Mouse (Mus musculus): ENCODE measurements around the gene Pds5a. TPM values are rescaled to one million over a fixed set of nuclear protein-coding genes. Genes with fewer than 3 reads are reported as not detected.

The Pds5a gene
- polyA plus RNA-seq, 1 experiment from 2014 or later, result 32.3 TPM

- peak; percentile 41 for ATAC-seq (replicated peaks; ENCODE audit: extremely low read depth, insufficient read depth, low FRiP score)
- WGBS, result 72% methylated on average over 18 of the region's 18 CpGs
- H3K4me3 ChIP-seq (ENCODE audit: low read length), result no peak overlapping the region
Measured at GRCm38 (mm10) chr5:65717063-65717902, 19.2 kb upstream of the Pds5a start.

DNA sequence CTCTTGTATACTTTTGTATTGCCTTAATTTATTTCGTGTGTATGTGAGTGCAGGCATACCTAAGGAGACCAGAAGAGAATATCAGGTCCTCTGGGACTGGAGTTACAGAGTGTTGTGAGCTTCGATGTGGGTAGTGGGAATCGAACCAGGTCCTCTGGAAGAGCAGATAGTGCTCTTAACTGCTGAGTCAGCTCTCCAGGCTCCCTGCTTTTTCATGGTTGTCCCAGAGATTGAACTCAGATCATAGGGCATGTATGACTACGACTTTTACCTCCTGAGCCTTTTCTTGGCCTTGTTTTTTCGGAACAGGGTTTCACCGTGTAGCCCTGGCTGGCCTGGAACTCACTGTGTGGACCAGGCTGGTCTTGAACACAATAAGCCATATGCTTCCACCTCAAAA lies 17.0 kb upstream of the Pds5a start:
- ATAC-seq (replicated peaks; ENCODE audit: extremely low read depth, insufficient read depth, low FRiP score), result no peak
- Histone ChIP-seq H3K27ac (ENCODE audit: low read length) (no peak overlapping the region), H3K9ac (ENCODE audit: low read length) (no peak overlapping the region), H3K36me3 (ENCODE audit: control insufficient read depth, insufficient read depth) (no peaks in the 10 kb centered on the region), H3K4me3 (ENCODE audit: low read length) (no peak overlapping the region), H3K27me3 (ENCODE audit: control insufficient read depth, insufficient read depth, low read length) (no peaks in the 10 kb centered on the region), H3K9me3 (replicated peaks; ENCODE audit: control insufficient read depth, low read length) (no peaks in the 10 kb centered on the region), H3K4me2 (ENCODE audit: low read depth, low read length) (no peak overlapping the region), H3K4me1 (ENCODE audit: control insufficient read depth, insufficient read depth, low read length) (no peaks in the 10 kb centered on the region)
- 81% methylated on average over 6 of the region's 6 CpGs for WGBS

More at GRCm38 (mm10) chr5:65717063-65717902, 19.2 kb upstream of the Pds5a start:
- Histone ChIP-seq H3K9me3 (replicated peaks; ENCODE audit: control insufficient read depth, low read length) (no peaks in the 10 kb centered on the region), H3K4me1 (ENCODE audit: control insufficient read depth, insufficient read depth, low read length) (no peaks in the 10 kb centered on the region), H3K27ac (ENCODE audit: low read length) (peak overlapping the region; percentile 68), H3K27me3 (ENCODE audit: control insufficient read depth, insufficient read depth, low read length) (no peaks in the 10 kb centered on the region), H3K36me3 (ENCODE audit: control insufficient read depth, insufficient read depth) (no peaks in the 10 kb centered on the region), H3K4me2 (ENCODE audit: low read depth, low read length) (no peak overlapping the region), H3K9ac (ENCODE audit: low read length) (no peak overlapping the region)

GRCm38 (mm10) chr5:65711463-65711862 lies 13.4 kb upstream of the Pds5a start:
- no peak overlapping the region for H3K27ac ChIP-seq (ENCODE audit: low read length)
- no peak overlapping the region for H3K4me3 ChIP-seq (ENCODE audit: low read length)
- no peak overlapping the region for H3K4me2 ChIP-seq (ENCODE audit: low read depth, low read length)
- H3K36me3 ChIP-seq (ENCODE audit: control insufficient read depth, insufficient read depth), result no peaks in the 10 kb centered on the region
- H3K4me1 ChIP-seq (ENCODE audit: control insufficient read depth, insufficient read depth, low read length), result no peaks in the 10 kb centered on the region
- H3K27me3 ChIP-seq (ENCODE audit: control insufficient read depth, insufficient read depth, low read length), result no peaks in the 10 kb centered on the region
- H3K9ac ChIP-seq (ENCODE audit: low read length), result no peak overlapping the region
- ATAC-seq (replicated peaks; ENCODE audit: extremely low read depth, insufficient read depth, low FRiP score), result no peak
- WGBS, result 100% methylated on average over 1 of the region's 1 CpGs
- H3K9me3 ChIP-seq (replicated peaks; ENCODE audit: control insufficient read depth, low read length), result no peaks in the 10 kb centered on the region

GRCm38 (mm10) chr5:65710267-65710666 lies 12.2 kb upstream of the Pds5a start:
- no peak for ATAC-seq (replicated peaks; ENCODE audit: extremely low read depth, insufficient read depth, low FRiP score)
- no peaks in the 10 kb centered on the region for H3K36me3 ChIP-seq (ENCODE audit: control insufficient read depth, insufficient read depth)
- H3K4me2 ChIP-seq (ENCODE audit: low read depth, low read length), result no peak overlapping the region
- H3K27ac ChIP-seq (ENCODE audit: low read length), result no peak overlapping the region
- no peak overlapping the region for H3K9ac ChIP-seq (ENCODE audit: low read length)
- no peaks in the 10 kb centered on the region for H3K4me1 ChIP-seq (ENCODE audit: control insufficient read depth, insufficient read depth, low read length)
- no peak overlapping the region for H3K4me3 ChIP-seq (ENCODE audit: low read length)
- no peaks in the 10 kb centered on the region for H3K9me3 ChIP-seq (replicated peaks; ENCODE audit: control insufficient read depth, low read length)
- WGBS, result 58% methylated on average over 8 of the region's 8 CpGs
- H3K27me3 ChIP-seq (ENCODE audit: control insufficient read depth, insufficient read depth, low read length), result no peaks in the 10 kb centered on the region

DNA sequence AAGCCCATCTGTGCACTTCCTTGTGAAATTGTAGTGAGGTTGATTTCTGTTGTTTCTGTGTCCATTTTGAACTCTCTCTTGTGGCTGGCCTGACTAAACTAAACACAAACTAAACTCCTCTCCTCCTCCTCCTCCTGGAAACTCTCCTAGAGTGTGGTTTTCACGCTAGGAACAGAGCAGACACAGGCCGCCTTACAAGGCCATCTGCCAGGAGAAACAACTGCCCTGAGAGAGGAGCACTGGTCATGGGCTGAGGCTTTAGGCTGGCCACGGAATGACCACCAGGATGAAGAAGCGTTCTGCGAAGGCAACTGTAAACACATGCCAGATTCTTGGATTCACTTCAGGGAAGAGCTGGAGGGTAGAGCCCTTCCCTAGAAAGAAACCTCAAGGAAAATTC lies 8.9 kb upstream of the Pds5a start:
- H3K4me2 ChIP-seq (ENCODE audit: low read depth, low read length), result no peak overlapping the region
- no peak for ATAC-seq (replicated peaks; ENCODE audit: extremely low read depth, insufficient read depth, low FRiP score)
- no peak overlapping the region for H3K27ac ChIP-seq (ENCODE audit: low read length)
- no peak overlapping the region for H3K4me3 ChIP-seq (ENCODE audit: low read length)
- 59% methylated on average over 5 of the region's 5 CpGs for WGBS
- H3K4me1 ChIP-seq (ENCODE audit: control insufficient read depth, insufficient read depth, low read length), result no peaks in the 10 kb centered on the region
- H3K27me3 ChIP-seq (ENCODE audit: control insufficient read depth, insufficient read depth, low read length), result no peaks in the 10 kb centered on the region
- H3K36me3 ChIP-seq (ENCODE audit: control insufficient read depth, insufficient read depth), result no peaks in the 10 kb centered on the region
- H3K9me3 ChIP-seq (replicated peaks; ENCODE audit: control insufficient read depth, low read length), result no peaks in the 10 kb centered on the region
- H3K9ac ChIP-seq (ENCODE audit: low read length), result no peak overlapping the region

DNA sequence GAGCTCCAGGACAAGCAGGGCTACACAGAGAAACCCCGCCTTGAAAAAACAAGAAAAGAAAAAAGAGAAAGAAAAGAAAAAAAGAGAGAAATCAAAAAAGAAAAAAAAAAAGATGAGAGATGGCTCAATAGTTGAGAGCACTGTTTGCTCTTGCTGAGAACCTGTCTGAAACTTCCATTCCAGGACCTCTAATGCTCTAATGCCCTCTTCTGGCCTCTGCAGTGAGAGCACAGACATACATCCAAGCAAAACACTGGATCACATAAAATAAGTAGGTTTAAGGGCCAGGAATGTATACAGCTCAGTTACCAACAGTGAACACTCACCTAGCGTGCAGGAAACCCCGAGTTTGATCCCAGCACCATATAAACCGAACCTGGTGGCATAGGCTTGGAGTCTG lies 8.1 kb upstream of the Pds5a start:
- H3K36me3 ChIP-seq (ENCODE audit: control insufficient read depth, insufficient read depth), result no peaks in the 10 kb centered on the region
- H3K9me3 ChIP-seq (replicated peaks; ENCODE audit: control insufficient read depth, low read length), result no peaks in the 10 kb centered on the region
- no peaks in the 10 kb centered on the region for H3K4me1 ChIP-seq (ENCODE audit: control insufficient read depth, insufficient read depth, low read length)
- ATAC-seq (replicated peaks; ENCODE audit: extremely low read depth, insufficient read depth, low FRiP score), result no peak
- H3K27ac ChIP-seq (ENCODE audit: low read length), result no peak overlapping the region
- H3K4me2 ChIP-seq (ENCODE audit: low read depth, low read length), result no peak overlapping the region
- H3K4me3 ChIP-seq (ENCODE audit: low read length), result no peak overlapping the region
- no peaks in the 10 kb centered on the region for H3K27me3 ChIP-seq (ENCODE audit: control insufficient read depth, insufficient read depth, low read length)
- no peak overlapping the region for H3K9ac ChIP-seq (ENCODE audit: low read length)
- WGBS, result 79% methylated on average over 4 of the region's 4 CpGs

- Histone ChIP-seq H3K27ac (ENCODE audit: low read length) (no peak overlapping the region), H3K36me3 (ENCODE audit: control insufficient read depth, insufficient read depth) (no peaks in the 10 kb centered on the region), H3K9ac (ENCODE audit: low read length) (no peak overlapping the region), H3K27me3 (ENCODE audit: control insufficient read depth, insufficient read depth, low read length) (no peaks in the 10 kb centered on the region), H3K4me2 (ENCODE audit: low read depth, low read length) (no peak overlapping the region), H3K4me3 (ENCODE audit: low read length) (no peak overlapping the region), H3K4me1 (ENCODE audit: control insufficient read depth, insufficient read depth, low read length) (no peaks in the 10 kb centered on the region), H3K9me3 (replicated peaks; ENCODE audit: control insufficient read depth, low read length) (no peaks in the 10 kb centered on the region)
- no peak for ATAC-seq (replicated peaks; ENCODE audit: extremely low read depth, insufficient read depth, low FRiP score)
- WGBS, result 65% methylated on average over 12 of the region's 12 CpGs
Measured at GRCm38 (mm10) chr5:65704765-65705678, 6.9 kb upstream of the Pds5a start.

GRCm38 (mm10) chr5:65703261-65703660 lies 5.2 kb upstream of the Pds5a start:
- ATAC-seq (replicated peaks; ENCODE audit: extremely low read depth, insufficient read depth, low FRiP score), result no peak
- H3K27ac ChIP-seq (ENCODE audit: low read length), result no peak overlapping the region
- WGBS, result 68% methylated on average over 9 of the region's 9 CpGs
- no peak overlapping the region for H3K4me2 ChIP-seq (ENCODE audit: low read depth, low read length)
- no peaks in the 10 kb centered on the region for H3K27me3 ChIP-seq (ENCODE audit: control insufficient read depth, insufficient read depth, low read length)
- H3K4me3 ChIP-seq (ENCODE audit: low read length), result no peak overlapping the region
- 0 out of 2 replicates have a peak, but pooled peaks cover 2% of the 10 kb centered on the region for H3K4me1 ChIP-seq (ENCODE audit: control insufficient read depth, insufficient read depth, low read length)
- H3K9ac ChIP-seq (ENCODE audit: low read length), result no peak overlapping the region
- no peaks in the 10 kb centered on the region for H3K36me3 ChIP-seq (ENCODE audit: control insufficient read depth, insufficient read depth)
- H3K9me3 ChIP-seq (replicated peaks; ENCODE audit: control insufficient read depth, low read length), result no peaks in the 10 kb centered on the region

DNA sequence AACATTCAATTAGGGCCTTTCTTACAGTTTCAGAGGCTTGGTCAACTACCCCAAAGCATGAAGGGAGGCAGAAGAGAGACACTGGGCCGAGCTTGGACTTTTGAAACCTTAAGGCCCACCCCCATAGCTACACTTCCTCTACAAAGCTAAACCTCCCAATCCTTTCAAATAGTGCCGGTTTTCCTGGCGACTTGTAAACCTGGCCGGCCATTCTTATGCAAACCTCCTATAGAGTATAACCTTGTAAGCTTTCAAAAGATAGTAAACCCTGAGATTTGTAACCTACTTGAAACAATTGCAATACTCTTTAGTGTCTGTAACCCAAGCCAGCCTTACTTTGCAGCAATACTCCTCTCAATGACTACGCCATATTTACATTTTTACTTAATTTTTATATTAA lies 2.0 kb upstream of the Pds5a start:
- Histone ChIP-seq H3K27ac (ENCODE audit: low read length) (no peak overlapping the region), H3K4me2 (ENCODE audit: low read depth, low read length) (no peak overlapping the region), H3K4me3 (ENCODE audit: low read length) (no peak overlapping the region), H3K4me1 (ENCODE audit: control insufficient read depth, insufficient read depth, low read length) (peaks cover 14% of the 10 kb centered on the region), H3K9ac (ENCODE audit: low read length) (no peak overlapping the region), H3K27me3 (ENCODE audit: control insufficient read depth, insufficient read depth, low read length) (no peaks in the 10 kb centered on the region), H3K9me3 (replicated peaks; ENCODE audit: control insufficient read depth, low read length) (no peaks in the 10 kb centered on the region), H3K36me3 (ENCODE audit: control insufficient read depth, insufficient read depth) (no peaks in the 10 kb centered on the region)
- WGBS, result 91% methylated on average over 5 of the region's 5 CpGs
- ATAC-seq (replicated peaks; ENCODE audit: extremely low read depth, insufficient read depth, low FRiP score), result no peak
